Mouse (Mus musculus): Measurements from ENCODE around the gene Olfr355. TPM values are rescaled to one million over a fixed set of nuclear protein-coding genes. Genes with fewer than 3 reads are reported as not detected.

Gene Olfr355
- polyA plus RNA-seq (2015; fragmentation: Nextera tagmentation; extraction: Ambion mirVana), result not detected in 2 replicates

- H3K9me3 ChIP-seq, result no peaks in the 10 kb centered on the region; the same call in 1 of the 2 replicates
- H3K4me1 ChIP-seq, result no peaks in the 10 kb centered on the region
- no peak within 1 kb of the TSS for H3K27ac ChIP-seq
- H3K27me3 ChIP-seq, result no peaks in the 10 kb centered on the region
- H3K36me3 ChIP-seq, result no peaks in the 10 kb centered on the region
- no peak for ATAC-seq (ENCODE audit: low FRiP score, low read depth)
- no peak within 1 kb of the TSS for H3K4me3 ChIP-seq
- no peak within 1 kb of the TSS for H3K9ac ChIP-seq
- H3K4me2 ChIP-seq (replicated peaks), result no peak within 1 kb of the TSS
Observed at GRCm38 (mm10) chr2:36928797-36929196, at the start of gene Olfr355. Gene Olfr355 (minus strand): TSS chr2:36928897.

DNA sequence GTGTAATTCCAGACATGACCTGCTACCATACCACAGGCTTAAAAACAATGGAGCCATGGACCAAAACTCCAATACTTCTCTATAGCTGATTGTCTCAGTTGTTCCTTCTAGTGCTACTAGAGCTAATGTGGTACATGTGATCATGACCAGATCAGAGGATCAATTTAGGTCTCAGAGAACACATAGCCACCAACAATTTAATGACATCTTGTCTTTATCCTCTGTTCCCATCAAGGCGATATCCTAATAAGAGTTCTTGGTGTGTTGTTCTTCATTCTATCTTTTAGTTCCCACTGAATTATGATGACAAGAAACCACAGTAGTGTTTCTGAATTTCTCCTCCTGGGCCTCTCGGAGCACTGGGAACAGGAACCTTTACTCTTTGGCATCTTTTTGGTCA is 8.1 kb upstream of the Olfr355 start, which contains the start of gene Olfr356:
Gene Olfr356 (plus strand): TSS at position 301 of the 400 bp plus-strand sequence.
- Histone ChIP-seq H3K27me3 (no peaks in the 10 kb centered on the region), H3K4me1 (no peaks in the 10 kb centered on the region), H3K36me3 (no peaks in the 10 kb centered on the region), H3K4me2 (replicated peaks) (no peak within 1 kb of the TSS), H3K9ac (no peak within 1 kb of the TSS), H3K27ac (no peak within 1 kb of the TSS), H3K9me3 (peaks cover 15% of the 10 kb centered on the region), H3K4me3 (no peak within 1 kb of the TSS)
- WGBS, result 85% methylated on average over 2 of the region's 2 CpGs
- ATAC-seq (ENCODE audit: low FRiP score, low read depth), result no peak

- Histone ChIP-seq H3K4me2 (replicated peaks) (no peak within 1 kb of the TSS), H3K36me3 (no peaks in the 10 kb centered on the region), H3K9me3 (peaks cover 19% of the 10 kb centered on the region; the same call in 1 of the 2 replicates), H3K9ac (no peak within 1 kb of the TSS), H3K27me3 (no peaks in the 10 kb centered on the region), H3K27ac (no peak within 1 kb of the TSS), H3K4me1 (no peaks in the 10 kb centered on the region), H3K4me3 (no peak within 1 kb of the TSS)
- ATAC-seq (ENCODE audit: low FRiP score, low read depth), result no peak
Observed at GRCm38 (mm10) chr2:36905380-36905779, 23.3 kb downstream of the Olfr355 start, which contains the start of gene Olfr354. Gene Olfr354 (plus strand): TSS chr2:36905680.

GRCm38 (mm10) chr2:36897114-36897513 is 31.6 kb downstream of the Olfr355 start:
- no peak overlapping the region for H3K9ac ChIP-seq
- no peak overlapping the region for H3K4me2 ChIP-seq (replicated peaks)
- H3K27ac ChIP-seq, result no peak overlapping the region
- H3K36me3 ChIP-seq, result no peaks in the 10 kb centered on the region
- H3K4me3 ChIP-seq, result no peak overlapping the region
- peaks cover 27% of the 10 kb centered on the region; the same call in 1 of the 2 replicates for H3K9me3 ChIP-seq
- no peaks in the 10 kb centered on the region for H3K27me3 ChIP-seq
- no peak for ATAC-seq (ENCODE audit: low FRiP score, low read depth)
- H3K4me1 ChIP-seq, result no peaks in the 10 kb centered on the region

DNA sequence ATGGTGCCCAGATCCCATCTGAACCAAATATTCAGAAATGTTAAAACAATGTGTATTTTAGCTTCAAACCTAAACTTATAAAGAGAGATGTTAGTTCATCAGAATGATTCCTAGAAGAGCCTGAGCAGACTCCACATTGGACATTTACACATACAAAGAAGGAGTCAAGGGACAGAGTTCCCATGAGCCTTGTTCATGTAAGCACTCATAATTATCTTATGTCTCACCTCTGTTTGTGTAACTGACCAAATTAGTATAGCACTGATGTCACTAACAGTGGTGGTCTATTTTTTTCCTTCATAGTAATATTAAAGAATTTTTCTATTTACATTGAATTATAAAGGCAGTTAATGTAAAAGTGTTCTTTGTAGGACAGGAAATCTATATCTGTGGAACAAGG is 35.9 kb downstream of the Olfr355 start, which contains the start of gene Olfr353:
Gene Olfr353 (minus strand): TSS at position 101 of the 400 bp plus-strand sequence.
- H3K4me3 ChIP-seq, result no peak within 1 kb of the TSS
- no peak within 1 kb of the TSS for H3K4me2 ChIP-seq (replicated peaks)
- no peak within 1 kb of the TSS for H3K9ac ChIP-seq
- no peaks in the 10 kb centered on the region for H3K27me3 ChIP-seq
- no peak within 1 kb of the TSS for H3K27ac ChIP-seq
- H3K36me3 ChIP-seq, result no peaks in the 10 kb centered on the region
- no peak for ATAC-seq (ENCODE audit: low FRiP score, low read depth)
- H3K9me3 ChIP-seq, result peaks cover 22% of the 10 kb centered on the region; the same call in 1 of the 2 replicates
- no peaks in the 10 kb centered on the region for H3K4me1 ChIP-seq

Other genes with a start within 250 kb of the Olfr355 start
- not detected in 2 replicates for gene Olfr346, start 243.1 kb downstream of the Olfr355 start, polyA plus RNA-seq (2015; fragmentation: Nextera tagmentation; extraction: Ambion mirVana)
- not detected in 2 replicates for gene Olfr347, start 197.0 kb downstream of the Olfr355 start, polyA plus RNA-seq (2015; fragmentation: Nextera tagmentation; extraction: Ambion mirVana)
- not detected in 2 replicates for gene Olfr348, start 144.6 kb downstream of the Olfr355 start, polyA plus RNA-seq (2015; fragmentation: Nextera tagmentation; extraction: Ambion mirVana)
- not detected in 2 replicates for gene Olfr50, start 138.4 kb downstream of the Olfr355 start, polyA plus RNA-seq (2015; fragmentation: Nextera tagmentation; extraction: Ambion mirVana)
- not detected in 2 replicates for gene Olfr3, start 111.9 kb downstream of the Olfr355 start, polyA plus RNA-seq (2015; fragmentation: Nextera tagmentation; extraction: Ambion mirVana)
- gene Olfr350, start 82.6 kb downstream of the Olfr355 start, polyA plus RNA-seq (2015; fragmentation: Nextera tagmentation; extraction: Ambion mirVana), result not detected in 2 replicates
- not detected in 2 replicates for gene Olfr351, start 66.2 kb downstream of the Olfr355 start, polyA plus RNA-seq (2015; fragmentation: Nextera tagmentation; extraction: Ambion mirVana)
- gene Olfr352, start 60.4 kb downstream of the Olfr355 start, polyA plus RNA-seq (2015; fragmentation: Nextera tagmentation; extraction: Ambion mirVana), result not detected in 2 replicates
- not detected in 2 replicates for gene Olfr353, start 36.0 kb downstream of the Olfr355 start, polyA plus RNA-seq (2015; fragmentation: Nextera tagmentation; extraction: Ambion mirVana)
- not detected in 2 replicates for gene Olfr354, start 23.2 kb downstream of the Olfr355 start, polyA plus RNA-seq (2015; fragmentation: Nextera tagmentation; extraction: Ambion mirVana)
- gene Olfr356, start 8.2 kb upstream of the Olfr355 start, polyA plus RNA-seq (2015; fragmentation: Nextera tagmentation; extraction: Ambion mirVana), result not detected in 2 replicates
- gene Olfr357, start 64.9 kb upstream of the Olfr355 start, polyA plus RNA-seq (2015; fragmentation: Nextera tagmentation; extraction: Ambion mirVana), result not detected in 2 replicates
- gene Olfr358, start 80.4 kb upstream of the Olfr355 start, polyA plus RNA-seq (2015; fragmentation: Nextera tagmentation; extraction: Ambion mirVana), result not detected in 2 replicates
- not detected in 2 replicates for gene Olfr360, start 136.8 kb upstream of the Olfr355 start, polyA plus RNA-seq (2015; fragmentation: Nextera tagmentation; extraction: Ambion mirVana)
- gene Olfr361, start 160.4 kb upstream of the Olfr355 start, polyA plus RNA-seq (2015; fragmentation: Nextera tagmentation; extraction: Ambion mirVana), result not detected in 2 replicates
- not detected in 2 replicates for gene Olfr362, start 189.0 kb upstream of the Olfr355 start, polyA plus RNA-seq (2015; fragmentation: Nextera tagmentation; extraction: Ambion mirVana)
- gene Olfr364-ps1, start 210.4 kb upstream of the Olfr355 start, polyA plus RNA-seq (2015; fragmentation: Nextera tagmentation; extraction: Ambion mirVana), result not detected in 2 replicates

All from limb, embryonic 13.5 days (tissue).